Mouse (Mus musculus): ENCODE data around the gene Plekhh1. TPM values are rescaled to one million over a fixed set of nuclear protein-coding genes. Genes with fewer than 3 reads are reported as not detected.

The Plekhh1 gene
- polyA plus RNA-seq, 1 experiment from 2014 or later: 4.3 TPM

DNA sequence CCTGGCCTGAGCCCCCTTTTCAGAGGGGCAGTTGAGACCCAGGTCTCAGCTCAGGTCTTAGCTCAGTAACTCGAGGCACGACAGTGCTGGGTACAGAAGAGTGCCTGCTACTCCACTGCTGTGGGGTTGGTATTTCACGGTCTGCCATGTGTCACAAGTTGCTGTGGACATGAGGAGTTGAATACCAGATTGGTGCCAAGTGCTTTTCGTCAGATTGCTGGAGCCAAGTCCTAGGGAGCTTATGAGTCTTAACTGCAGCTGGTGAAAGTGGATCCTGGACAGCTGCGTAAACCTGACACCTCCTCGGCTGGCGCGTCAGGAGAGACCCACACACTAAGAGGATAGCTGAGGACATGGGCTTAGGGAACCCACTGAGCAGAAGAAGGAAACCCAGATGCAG, 15.7 kb downstream of the Plekhh1 start:
- no peaks in the 10 kb centered on the region for H3K4me1 ChIP-seq (replicated peaks; ENCODE audit: control insufficient read depth, insufficient read depth, low read length)
- ATAC-seq (ENCODE audit: low FRiP score) (no peak), DNase-seq (ENCODE audit: low spot score) (no peak)
- WGBS: 79% methylated on average over 8 of the region's 8 CpGs
- no peaks in the 10 kb centered on the region for H3K36me3 ChIP-seq (ENCODE audit: control insufficient read depth, insufficient read depth, low read length)
- no peak overlapping the region for H3K4me2 ChIP-seq (replicated peaks; ENCODE audit: low read depth, low read length)
- no peaks in the 10 kb centered on the region for H3K27me3 ChIP-seq (ENCODE audit: control insufficient read depth, insufficient read depth, low read length)
- no peak overlapping the region for H3K27ac ChIP-seq (ENCODE audit: low read depth, low read length)
- no peak overlapping the region for H3K4me3 ChIP-seq (ENCODE audit: low read depth, low read length)
- H3K9ac ChIP-seq (ENCODE audit: low read depth, low read length): no peak overlapping the region
- H3K9me3 ChIP-seq (ENCODE audit: control insufficient read depth, low read length): no peaks in the 10 kb centered on the region

DNA sequence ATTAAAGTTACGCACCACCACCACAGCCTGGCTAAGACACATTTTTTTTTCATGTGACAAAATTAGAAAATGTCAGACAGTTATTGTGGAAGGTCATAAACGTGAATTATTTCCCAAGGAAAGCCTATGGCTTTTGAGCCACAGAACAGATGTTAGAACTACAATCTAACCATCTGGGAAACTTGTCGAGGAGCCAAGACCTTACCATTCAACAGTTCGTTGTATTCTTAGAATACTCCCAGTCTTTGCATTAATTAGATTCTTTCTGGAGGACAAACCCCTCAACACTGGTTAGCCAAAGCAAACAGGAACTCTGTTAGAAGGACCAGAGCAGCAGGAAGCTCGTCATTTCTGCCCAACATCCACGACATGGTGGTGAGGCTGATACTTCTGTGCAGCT, 17.2 kb downstream of the Plekhh1 start:
- Histone ChIP-seq H3K4me1 (replicated peaks; ENCODE audit: control insufficient read depth, insufficient read depth, low read length) (no peaks in the 10 kb centered on the region), H3K36me3 (ENCODE audit: control insufficient read depth, insufficient read depth, low read length) (no peaks in the 10 kb centered on the region), H3K9me3 (ENCODE audit: control insufficient read depth, low read length) (no peaks in the 10 kb centered on the region), H3K27ac (ENCODE audit: low read depth, low read length) (no peak overlapping the region), H3K27me3 (ENCODE audit: control insufficient read depth, insufficient read depth, low read length) (no peaks in the 10 kb centered on the region), H3K4me3 (ENCODE audit: low read depth, low read length) (no peak overlapping the region), H3K9ac (ENCODE audit: low read depth, low read length) (no peak overlapping the region), H3K4me2 (replicated peaks; ENCODE audit: low read depth, low read length) (no peak overlapping the region)
- no peak for ATAC-seq (ENCODE audit: low FRiP score)
- no peak for DNase-seq (ENCODE audit: low spot score)
- WGBS: 86% methylated on average over 6 of the region's 6 CpGs

DNA sequence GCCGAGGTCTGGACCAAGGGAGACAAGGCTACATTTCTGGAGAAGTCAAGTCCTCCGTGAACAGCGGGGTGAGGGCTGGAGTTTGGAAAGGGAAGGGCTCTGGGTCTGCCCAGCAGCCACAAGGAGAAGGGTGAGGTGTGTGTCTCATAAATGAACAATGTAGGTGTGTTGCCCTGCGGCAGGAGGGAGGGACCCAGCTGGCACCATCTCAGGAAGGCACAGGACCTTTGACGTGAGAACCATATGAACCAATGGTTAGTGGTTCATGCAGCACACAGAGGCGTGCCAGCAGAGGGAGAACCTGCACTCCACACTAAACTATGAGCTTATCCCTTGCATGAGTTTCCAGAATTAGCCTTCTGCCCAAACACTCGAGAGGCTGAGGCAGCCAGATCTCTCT, 18.2 kb downstream of the Plekhh1 start:
- no peaks in the 10 kb centered on the region for H3K27me3 ChIP-seq (ENCODE audit: control insufficient read depth, insufficient read depth, low read length)
- H3K27ac ChIP-seq (ENCODE audit: low read depth, low read length): no peak overlapping the region
- no peak overlapping the region for H3K4me3 ChIP-seq (ENCODE audit: low read depth, low read length)
- no peaks in the 10 kb centered on the region for H3K9me3 ChIP-seq (ENCODE audit: control insufficient read depth, low read length)
- H3K9ac ChIP-seq (ENCODE audit: low read depth, low read length): no peak overlapping the region
- 87% methylated on average over 7 of the region's 7 CpGs for whole genome bisulfite sequencing
- no peak overlapping the region for H3K4me2 ChIP-seq (replicated peaks; ENCODE audit: low read depth, low read length)
- DNase-seq (ENCODE audit: low spot score): no peak
- H3K36me3 ChIP-seq (ENCODE audit: control insufficient read depth, insufficient read depth, low read length): no peaks in the 10 kb centered on the region
- ATAC-seq (ENCODE audit: low FRiP score): no peak
- no peaks in the 10 kb centered on the region for H3K4me1 ChIP-seq (replicated peaks; ENCODE audit: control insufficient read depth, insufficient read depth, low read length)

DNA sequence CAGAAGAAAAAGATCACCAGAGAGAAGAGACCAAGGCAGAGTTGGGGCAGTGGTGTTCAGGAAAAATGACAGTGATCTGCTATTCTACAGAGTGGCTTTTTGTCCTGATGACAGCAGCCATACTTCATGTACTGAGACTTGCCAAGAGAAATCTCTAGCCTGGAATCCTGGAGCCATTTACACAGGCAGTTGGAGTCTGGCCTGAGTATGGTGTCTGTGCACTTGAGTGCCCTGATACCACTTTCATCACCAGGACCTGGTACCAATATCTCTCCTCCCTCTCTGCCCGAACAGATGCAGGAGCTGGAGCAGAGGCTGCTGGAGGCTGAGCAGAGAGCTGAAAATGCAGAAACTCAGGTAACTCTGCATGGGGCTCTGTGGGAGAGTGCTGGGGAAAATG, 19.9 kb downstream of the Plekhh1 start:
- H3K9me3 ChIP-seq (ENCODE audit: control insufficient read depth, low read length): no peaks in the 10 kb centered on the region
- no peaks in the 10 kb centered on the region for H3K27me3 ChIP-seq (ENCODE audit: control insufficient read depth, insufficient read depth, low read length)
- 75% methylated on average over 1 of the region's 1 CpGs for WGBS
- no peak overlapping the region for H3K27ac ChIP-seq (ENCODE audit: low read depth, low read length)
- H3K4me2 ChIP-seq (replicated peaks; ENCODE audit: low read depth, low read length): no peak overlapping the region
- H3K36me3 ChIP-seq (ENCODE audit: control insufficient read depth, insufficient read depth, low read length): no peaks in the 10 kb centered on the region
- no peak for ATAC-seq (ENCODE audit: low FRiP score)
- H3K4me3 ChIP-seq (ENCODE audit: low read depth, low read length): no peak overlapping the region
- no peaks in the 10 kb centered on the region for H3K4me1 ChIP-seq (replicated peaks; ENCODE audit: control insufficient read depth, insufficient read depth, low read length)
- DNase-seq (ENCODE audit: low spot score): no peak
- H3K9ac ChIP-seq (ENCODE audit: low read depth, low read length): no peak overlapping the region

DNA sequence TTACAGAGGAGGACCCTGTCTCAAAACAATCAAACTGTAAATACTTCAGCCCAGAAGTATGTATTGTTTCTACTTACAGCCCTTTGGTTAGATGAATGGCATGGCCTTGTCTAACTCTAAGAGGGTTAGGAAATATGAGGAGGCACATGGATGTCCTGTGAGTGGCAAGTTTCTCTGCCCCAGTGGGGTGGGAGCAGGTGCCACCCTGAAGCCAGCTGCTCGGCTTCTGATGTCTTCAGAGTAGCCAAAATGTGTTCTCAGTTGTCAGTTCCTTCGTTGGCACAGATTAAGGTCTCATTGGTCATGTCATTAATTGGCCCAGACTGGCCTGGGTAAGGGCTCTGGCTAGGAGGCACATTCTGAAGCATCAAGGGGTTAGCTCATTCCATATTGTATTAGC, 20.8 kb downstream of the Plekhh1 start:
- Histone ChIP-seq H3K4me3 (ENCODE audit: low read depth, low read length) (no peak overlapping the region), H3K4me2 (replicated peaks; ENCODE audit: low read depth, low read length) (no peak overlapping the region), H3K9ac (ENCODE audit: low read depth, low read length) (no peak overlapping the region), H3K36me3 (ENCODE audit: control insufficient read depth, insufficient read depth, low read length) (peaks cover 4% of the 10 kb centered on the region; the same call in 1 of the 2 replicates), H3K27ac (ENCODE audit: low read depth, low read length) (no peak overlapping the region), H3K9me3 (ENCODE audit: control insufficient read depth, low read length) (no peaks in the 10 kb centered on the region), H3K4me1 (replicated peaks; ENCODE audit: control insufficient read depth, insufficient read depth, low read length) (no peaks in the 10 kb centered on the region), H3K27me3 (ENCODE audit: control insufficient read depth, insufficient read depth, low read length) (no peaks in the 10 kb centered on the region)
- WGBS: 81% methylated on average over 2 of the region's 2 CpGs
- ATAC-seq (ENCODE audit: low FRiP score) (no peak), DNase-seq (ENCODE audit: low spot score) (no peak)

DNA sequence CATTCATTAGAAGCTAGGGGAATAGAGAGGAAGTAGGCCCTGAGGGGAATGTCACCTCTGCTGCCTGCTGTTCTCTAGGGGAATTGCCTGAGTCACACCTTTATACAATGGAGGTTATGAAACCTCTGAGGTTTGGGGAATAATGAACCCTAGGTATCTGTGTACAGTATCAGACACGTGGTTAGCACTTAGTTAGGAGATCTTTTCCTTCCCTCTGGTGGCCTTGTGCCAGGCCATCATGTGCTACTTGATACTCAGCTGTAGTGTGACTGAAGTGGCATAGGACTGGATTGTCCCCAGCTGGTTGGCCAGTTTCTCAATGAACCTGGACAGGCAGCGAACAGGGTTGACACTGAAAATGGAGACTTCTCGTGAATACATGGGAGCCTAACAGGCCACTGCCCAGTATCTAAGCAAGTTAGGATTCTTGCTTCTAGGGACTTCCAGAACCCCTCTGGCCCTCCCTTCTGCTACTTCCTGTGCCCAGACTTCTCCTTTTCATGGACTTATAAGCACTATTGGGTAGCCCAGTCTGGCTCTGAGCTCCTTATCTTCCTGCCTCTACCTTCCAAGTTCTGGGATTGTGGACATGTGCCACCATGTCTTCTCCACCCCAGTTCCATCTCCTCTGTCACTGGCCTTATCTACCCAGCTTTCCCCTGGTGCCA, 21.7 kb downstream of the Plekhh1 start:
- no peak overlapping the region for H3K27ac ChIP-seq (ENCODE audit: low read depth, low read length)
- no peak overlapping the region for H3K4me2 ChIP-seq (replicated peaks; ENCODE audit: low read depth, low read length)
- no peak overlapping the region for H3K4me3 ChIP-seq (ENCODE audit: low read depth, low read length)
- DNase-seq (ENCODE audit: low spot score): no peak
- no peaks in the 10 kb centered on the region for H3K9me3 ChIP-seq (ENCODE audit: control insufficient read depth, low read length)
- ATAC-seq (ENCODE audit: low FRiP score): no peak
- WGBS: 82% methylated on average over 3 of the region's 3 CpGs
- no peaks in the 10 kb centered on the region for H3K27me3 ChIP-seq (ENCODE audit: control insufficient read depth, insufficient read depth, low read length)
- H3K36me3 ChIP-seq (ENCODE audit: control insufficient read depth, insufficient read depth, low read length): peaks cover 4% of the 10 kb centered on the region; the same call in 1 of the 2 replicates
- H3K9ac ChIP-seq (ENCODE audit: low read depth, low read length): no peak overlapping the region
- no peaks in the 10 kb centered on the region for H3K4me1 ChIP-seq (replicated peaks; ENCODE audit: control insufficient read depth, insufficient read depth, low read length)

DNA sequence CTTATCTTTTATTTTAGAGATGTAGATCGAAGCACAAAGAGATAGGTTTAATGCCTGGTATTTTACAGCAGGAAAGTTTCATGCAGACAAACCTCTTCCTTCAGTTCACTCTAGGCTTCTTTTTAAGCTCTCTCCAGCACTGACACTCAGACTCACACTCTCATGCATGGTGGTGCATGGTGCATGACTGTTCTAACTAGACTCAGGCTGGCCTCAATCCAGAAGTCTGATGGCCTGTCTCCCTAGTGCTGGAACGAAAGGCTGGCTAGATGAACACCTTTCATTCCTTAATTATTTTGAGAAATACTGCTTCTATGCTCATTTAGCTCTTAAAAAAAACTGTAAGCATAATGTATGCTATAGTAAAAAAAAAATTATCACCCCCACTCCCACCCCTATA, 23.1 kb downstream of the Plekhh1 start:
- peaks cover 4% of the 10 kb centered on the region; the same call in 1 of the 2 replicates for H3K36me3 ChIP-seq (ENCODE audit: control insufficient read depth, insufficient read depth, low read length)
- no peak overlapping the region for H3K27ac ChIP-seq (ENCODE audit: low read depth, low read length)
- WGBS: 95% methylated on average over 2 of the region's 2 CpGs
- H3K9me3 ChIP-seq (ENCODE audit: control insufficient read depth, low read length): no peaks in the 10 kb centered on the region
- no peak overlapping the region for H3K4me2 ChIP-seq (replicated peaks; ENCODE audit: low read depth, low read length)
- H3K4me3 ChIP-seq (ENCODE audit: low read depth, low read length): no peak overlapping the region
- no peak for DNase-seq (ENCODE audit: low spot score)
- H3K27me3 ChIP-seq (ENCODE audit: control insufficient read depth, insufficient read depth, low read length): no peaks in the 10 kb centered on the region
- no peak for ATAC-seq (ENCODE audit: low FRiP score)
- H3K9ac ChIP-seq (ENCODE audit: low read depth, low read length): no peak overlapping the region
- H3K4me1 ChIP-seq (replicated peaks; ENCODE audit: control insufficient read depth, insufficient read depth, low read length): no peaks in the 10 kb centered on the region

DNA sequence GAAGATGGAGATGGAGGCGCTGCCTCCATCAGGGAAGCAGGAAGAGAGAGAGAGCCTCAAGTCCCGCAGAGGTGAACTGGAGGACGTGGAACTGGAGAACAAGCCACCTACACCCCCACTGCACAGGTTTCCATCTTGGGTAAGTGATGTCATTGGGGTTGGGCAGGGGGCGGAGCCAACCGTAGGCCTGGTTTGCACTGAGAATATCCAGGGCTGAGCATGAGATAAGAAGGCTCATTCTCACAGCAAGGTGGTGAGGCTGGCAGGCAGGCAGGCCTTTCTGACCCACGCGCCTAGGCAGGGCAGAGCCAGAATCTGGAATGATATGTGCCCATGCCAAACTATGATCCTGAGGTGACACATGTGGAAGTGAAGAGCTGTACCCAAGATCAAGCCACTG, 26.3 kb downstream of the Plekhh1 start:
- Histone ChIP-seq H3K27me3 (ENCODE audit: control insufficient read depth, insufficient read depth, low read length) (no peaks in the 10 kb centered on the region), H3K4me3 (ENCODE audit: low read depth, low read length) (no peak overlapping the region), H3K9me3 (ENCODE audit: control insufficient read depth, low read length) (no peaks in the 10 kb centered on the region), H3K27ac (ENCODE audit: low read depth, low read length) (no peak overlapping the region), H3K9ac (ENCODE audit: low read depth, low read length) (no peak overlapping the region), H3K4me2 (replicated peaks; ENCODE audit: low read depth, low read length) (no peak overlapping the region), H3K4me1 (replicated peaks; ENCODE audit: control insufficient read depth, insufficient read depth, low read length) (no peaks in the 10 kb centered on the region), H3K36me3 (ENCODE audit: control insufficient read depth, insufficient read depth, low read length) (peaks cover 4% of the 10 kb centered on the region; the same call in 1 of the 2 replicates)
- ATAC-seq (ENCODE audit: low FRiP score) (no peak), DNase-seq (ENCODE audit: low spot score) (no peak)
- 89% methylated on average over 7 of the region's 7 CpGs for WGBS

DNA sequence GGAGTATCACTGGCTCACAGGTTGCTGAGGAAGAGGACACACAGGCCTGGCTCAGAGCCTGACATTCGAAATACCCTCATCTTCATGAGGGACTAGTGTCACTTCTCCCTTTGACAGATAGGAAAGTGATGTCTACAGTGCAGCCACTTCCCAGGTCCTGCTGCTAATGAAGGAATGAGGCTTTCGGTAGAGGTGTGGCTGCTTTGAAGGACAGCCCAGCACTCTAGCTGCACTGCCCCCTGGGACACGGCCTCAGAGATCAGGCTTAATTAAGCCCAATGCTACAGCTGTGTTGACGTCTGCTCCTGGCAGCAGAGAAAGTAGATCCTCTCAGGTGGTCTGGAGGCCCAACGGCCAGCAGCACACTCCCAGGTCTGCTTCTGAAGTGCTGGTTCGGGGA, 30.6 kb downstream of the Plekhh1 start:
- no peak overlapping the region for H3K4me3 ChIP-seq (ENCODE audit: low read depth, low read length)
- H3K27ac ChIP-seq (ENCODE audit: low read depth, low read length): no peak overlapping the region
- H3K27me3 ChIP-seq (ENCODE audit: control insufficient read depth, insufficient read depth, low read length): no peaks in the 10 kb centered on the region
- WGBS: 66% methylated on average over 6 of the region's 6 CpGs
- H3K4me1 ChIP-seq (replicated peaks; ENCODE audit: control insufficient read depth, insufficient read depth, low read length): no peaks in the 10 kb centered on the region
- DNase-seq (ENCODE audit: low spot score) (no peak), ATAC-seq (ENCODE audit: low FRiP score) (no peak)
- H3K9ac ChIP-seq (ENCODE audit: low read depth, low read length): no peak overlapping the region
- no peaks in the 10 kb centered on the region for H3K9me3 ChIP-seq (ENCODE audit: control insufficient read depth, low read length)
- no peak overlapping the region for H3K4me2 ChIP-seq (replicated peaks; ENCODE audit: low read depth, low read length)
- H3K36me3 ChIP-seq (ENCODE audit: control insufficient read depth, insufficient read depth, low read length): peaks cover under 1% of the 10 kb centered on the region; the same call in 1 of the 2 replicates
